Mouse (Mus musculus): ENCODE measurements around the gene Pzp. TPM values are rescaled to one million over a fixed set of nuclear protein-coding genes. Genes with fewer than 3 reads are reported as not detected.

The Pzp gene
- total RNA-seq, 1 experiment = 2.5 TPM

GRCm38 (mm10) chr6:128479463-128480454 lies 46.8 kb downstream of the Pzp start:
- Histone ChIP-seq H3K9me3 (ENCODE audit: control insufficient read depth, insufficient read depth, low read depth, low read length) (no peaks in the 10 kb centered on the region), H3K36me3 (ENCODE audit: control insufficient read depth, insufficient read depth, low read length, poor library complexity, severe bottlenecking) (no peaks in the 10 kb centered on the region; the same call in 1 of the 2 replicates), H3K4me1 (ENCODE audit: control insufficient read depth in 2 of 2, insufficient read depth in 2 of 2, low read length in 2 of 2, poor library complexity in 1 of 2) (peaks cover 0 to 17% of the 10 kb centered on the region in 2 experiments; a peak in 2 of 4 replicates), H3K4me3 (ENCODE audit: insufficient read depth in 1 of 2, low read depth in 1 of 2, low read length in 2 of 2, poor library complexity in 1 of 2, severe bottlenecking in 1 of 2) (peak overlapping the region; percentile 36 to 47), H3K9ac (ENCODE audit: insufficient read depth, low read depth, low read length, poor library complexity, severe bottlenecking) (no peak overlapping the region), H3K27ac (ENCODE audit: insufficient read depth, low read depth, low read length, poor library complexity, severe bottlenecking) (peak overlapping the region; percentile 51; the same call in 1 of the 2 replicates)
- in situ Hi-C loops (cut with MboI; ENCODE audit: low sequenced_read_pairs in 2 of 2, unreplicated experiment in 2 of 2) = no loop called here
- DNase-seq (ENCODE audit: low read depth, low spot score) = peak; percentile 99
- TF ChIP-seq CHD2 (IDR thresholded peaks at IDR 0.05; ENCODE audit: low read depth, low read length) (0 out of 2 replicates have a peak, but pooled peaks have one; percentile 21), ZC3H11A (IDR thresholded peaks at IDR 0.05; ENCODE audit: borderline replicate concordance, low read depth, low read length) (peak; percentile 95), ZNF384 (IDR thresholded peaks at IDR 0.05; ENCODE audit: low read depth, low read length) (no peak), HCFC1 (IDR thresholded peaks at IDR 0.05; ENCODE audit: borderline replicate concordance, insufficient read depth, low read length) (peak; percentile 63; the same call in 1 of the 2 replicates)

GRCm38 (mm10) chr6:128477495-128477894 lies 49.0 kb downstream of the Pzp start:
- DNase-seq (ENCODE audit: low read depth, low spot score) = no peak
- H3K27ac ChIP-seq (ENCODE audit: insufficient read depth, low read depth, low read length, poor library complexity, severe bottlenecking) = peak overlapping the region; percentile 73; the same call in 1 of the 2 replicates
- in situ Hi-C loops (cut with MboI; ENCODE audit: low sequenced_read_pairs in 2 of 2, unreplicated experiment in 2 of 2) = no loop called here

GRCm38 (mm10) chr6:128474112-128474511 lies 52.4 kb downstream of the Pzp start:
- in situ Hi-C loops (cut with MboI; ENCODE audit: low sequenced_read_pairs in 2 of 2, unreplicated experiment in 2 of 2) = no loop called here
- Histone ChIP-seq H3K4me3 (ENCODE audit: insufficient read depth in 1 of 2, low read depth in 1 of 2, low read length in 2 of 2, poor library complexity in 1 of 2, severe bottlenecking in 1 of 2) (no peak overlapping the region), H3K27ac (ENCODE audit: insufficient read depth, low read depth, low read length, poor library complexity, severe bottlenecking) (no peak overlapping the region), H3K4me1 (ENCODE audit: control insufficient read depth in 2 of 2, insufficient read depth in 2 of 2, low read length in 2 of 2, poor library complexity in 1 of 2) (peaks cover 2 to 22% of the 10 kb centered on the region in 2 experiments; a peak in 3 of 4 replicates), H3K36me3 (ENCODE audit: control insufficient read depth, insufficient read depth, low read length, poor library complexity, severe bottlenecking) (peaks cover 2% of the 10 kb centered on the region; the same call in 1 of the 2 replicates), H3K9ac (ENCODE audit: insufficient read depth, low read depth, low read length, poor library complexity, severe bottlenecking) (no peak overlapping the region), H3K9me3 (ENCODE audit: control insufficient read depth, insufficient read depth, low read depth, low read length) (no peaks in the 10 kb centered on the region)
- no peak for DNase-seq (ENCODE audit: low read depth, low spot score)
- TF ChIP-seq MAFK (IDR thresholded peaks at IDR 0.05; ENCODE audit: insufficient read depth, low read depth, low read length) (no peak), ZNF384 (IDR thresholded peaks at IDR 0.05; ENCODE audit: low read depth, low read length) (no peak)

More at GRCm38 (mm10) chr6:128477495-128477894, 49.0 kb downstream of the Pzp start:
- H3K4me3 ChIP-seq (ENCODE audit: insufficient read depth in 1 of 2, low read depth in 1 of 2, low read length in 2 of 2, poor library complexity in 1 of 2, severe bottlenecking in 1 of 2) = no peak overlapping the region
- peaks cover 2% of the 10 kb centered on the region; the same call in 1 of the 2 replicates for H3K36me3 ChIP-seq (ENCODE audit: control insufficient read depth, insufficient read depth, low read length, poor library complexity, severe bottlenecking)
- no peak for TF ChIP-seq HCFC1 (IDR thresholded peaks at IDR 0.05; ENCODE audit: borderline replicate concordance, insufficient read depth, low read length)
- TF ChIP-seq CHD2 (IDR thresholded peaks at IDR 0.05; ENCODE audit: low read depth, low read length) = no peak
- no peak for TF ChIP-seq ZC3H11A (IDR thresholded peaks at IDR 0.05; ENCODE audit: borderline replicate concordance, low read depth, low read length)
- TF ChIP-seq ZNF384 (IDR thresholded peaks at IDR 0.05; ENCODE audit: low read depth, low read length) = no peak
- TF ChIP-seq MAFK (IDR thresholded peaks at IDR 0.05; ENCODE audit: insufficient read depth, low read depth, low read length) = no peak
- H3K4me1 ChIP-seq (ENCODE audit: control insufficient read depth in 2 of 2, insufficient read depth in 2 of 2, low read length in 2 of 2, poor library complexity in 1 of 2) = peaks cover 0 to 23% of the 10 kb centered on the region in 2 experiments; a peak in 2 of 4 replicates
- H3K9me3 ChIP-seq (ENCODE audit: control insufficient read depth, insufficient read depth, low read depth, low read length) = no peaks in the 10 kb centered on the region
- H3K9ac ChIP-seq (ENCODE audit: insufficient read depth, low read depth, low read length, poor library complexity, severe bottlenecking) = no peak overlapping the region

- Histone ChIP-seq H3K27ac (ENCODE audit: insufficient read depth, low read depth, low read length, poor library complexity, severe bottlenecking) (no peak overlapping the region), H3K4me3 (ENCODE audit: insufficient read depth in 1 of 2, low read depth in 1 of 2, low read length in 2 of 2, poor library complexity in 1 of 2, severe bottlenecking in 1 of 2) (no peak overlapping the region), H3K4me1 (ENCODE audit: control insufficient read depth in 2 of 2, insufficient read depth in 2 of 2, low read length in 2 of 2, poor library complexity in 1 of 2) (peaks cover 13 to 19% of the 10 kb centered on the region in 2 experiments), H3K36me3 (ENCODE audit: control insufficient read depth, insufficient read depth, low read length, poor library complexity, severe bottlenecking) (0 out of 2 replicates have a peak, but pooled peaks cover 2% of the 10 kb centered on the region), H3K9me3 (ENCODE audit: control insufficient read depth, insufficient read depth, low read depth, low read length) (no peaks in the 10 kb centered on the region), H3K9ac (ENCODE audit: insufficient read depth, low read depth, low read length, poor library complexity, severe bottlenecking) (no peak overlapping the region)
- in situ Hi-C loops (cut with MboI; ENCODE audit: low sequenced_read_pairs in 2 of 2, unreplicated experiment in 2 of 2) = no loop called here
- no peak for TF ChIP-seq MAFK (IDR thresholded peaks at IDR 0.05; ENCODE audit: insufficient read depth, low read depth, low read length)
- no peak for DNase-seq (ENCODE audit: low read depth, low spot score)
Observed at GRCm38 (mm10) chr6:128469451-128469850, 57.1 kb downstream of the Pzp start.

All from ES-E14 (cell line).